Mouse (Mus musculus): ENCODE measurements around the gene Tk1.

Gene Tk1

DNA sequence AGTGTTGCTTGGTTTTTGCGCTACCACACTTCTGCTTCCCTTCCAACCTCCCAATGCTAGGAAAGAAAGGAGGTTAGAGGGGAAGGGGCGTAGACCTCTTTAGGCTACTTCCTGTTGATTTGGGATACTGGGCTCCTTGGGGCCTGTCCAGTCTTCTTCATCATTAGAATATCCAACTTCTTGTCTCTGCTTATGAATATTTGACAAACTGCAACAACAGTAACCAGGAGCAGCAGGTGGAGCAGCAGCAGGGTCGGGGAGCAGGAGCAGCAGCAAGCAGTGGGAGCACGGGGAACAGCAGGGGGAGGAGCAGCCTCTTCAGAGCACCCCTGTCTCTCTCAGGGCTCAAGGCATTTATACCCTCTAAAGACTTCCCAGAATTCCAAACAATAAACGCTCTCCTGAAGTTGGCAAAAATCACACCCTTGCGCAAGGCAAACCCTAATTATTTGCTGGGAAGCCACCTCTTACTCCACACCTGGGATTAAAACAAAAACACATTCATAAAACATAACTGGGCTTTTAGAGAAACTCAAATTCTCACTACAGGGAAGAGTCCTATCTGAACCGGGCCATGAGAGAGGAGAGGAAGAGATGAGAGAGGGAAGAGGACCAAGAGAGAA, 21.8 kb upstream of the Tk1 start:
- no peak for DNase-seq (ENCODE audit: low read depth, low spot score)

DNA sequence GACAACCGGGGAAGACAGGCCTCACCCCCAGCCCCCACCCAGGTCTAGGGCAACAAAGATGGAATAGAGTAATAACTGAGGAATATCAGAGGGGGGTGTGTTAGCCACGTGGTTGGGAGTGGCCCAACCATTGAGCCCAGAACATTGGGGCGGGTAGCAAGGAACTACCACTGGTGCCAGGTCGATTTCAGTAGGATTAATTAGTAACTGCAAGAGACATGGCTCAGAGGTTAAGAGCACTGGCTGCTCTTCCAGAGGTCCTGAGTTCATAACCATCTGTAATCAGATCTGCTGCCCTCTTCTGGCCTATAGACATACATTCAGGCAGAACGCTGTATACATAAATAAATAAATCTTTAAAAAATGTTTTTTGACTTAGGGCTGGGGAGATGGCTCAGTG, 20.7 kb upstream of the Tk1 start:
- peak; percentile 49 for DNase-seq (ENCODE audit: low read depth, low spot score)

DNA sequence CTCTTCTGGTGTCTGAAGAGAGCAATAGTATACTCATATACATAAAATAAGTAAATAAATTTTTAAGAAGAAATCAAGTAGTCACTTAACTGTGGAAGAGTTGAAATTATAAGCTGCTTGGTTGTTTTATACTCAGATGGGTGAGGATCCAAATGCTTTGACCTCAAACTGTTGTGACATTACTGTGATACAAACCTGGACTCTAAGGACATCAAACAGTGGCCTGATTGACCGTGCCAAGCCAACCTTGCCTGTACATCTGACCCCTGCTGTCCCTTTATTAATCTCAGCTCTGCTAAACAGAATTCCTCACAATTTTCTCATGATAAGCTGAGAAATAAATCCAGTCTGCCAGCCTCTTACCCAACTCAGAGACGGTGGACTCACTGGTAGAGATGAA, 19.8 kb upstream of the Tk1 start:
- no peak for DNase-seq (ENCODE audit: low read depth, low spot score)

- DNase-seq (ENCODE audit: low read depth, low spot score): no peak
Observed at GRCm38 (mm10) chr11:117844997-117845396, 19.1 kb upstream of the Tk1 start.

GRCm38 (mm10) chr11:117843434-117843833, 17.5 kb upstream of the Tk1 start:
- DNase-seq (ENCODE audit: low read depth, low spot score): no peak

GRCm38 (mm10) chr11:117840910-117841309, 15.0 kb upstream of the Tk1 start:
- no peak for DNase-seq (ENCODE audit: low read depth, low spot score)

DNA sequence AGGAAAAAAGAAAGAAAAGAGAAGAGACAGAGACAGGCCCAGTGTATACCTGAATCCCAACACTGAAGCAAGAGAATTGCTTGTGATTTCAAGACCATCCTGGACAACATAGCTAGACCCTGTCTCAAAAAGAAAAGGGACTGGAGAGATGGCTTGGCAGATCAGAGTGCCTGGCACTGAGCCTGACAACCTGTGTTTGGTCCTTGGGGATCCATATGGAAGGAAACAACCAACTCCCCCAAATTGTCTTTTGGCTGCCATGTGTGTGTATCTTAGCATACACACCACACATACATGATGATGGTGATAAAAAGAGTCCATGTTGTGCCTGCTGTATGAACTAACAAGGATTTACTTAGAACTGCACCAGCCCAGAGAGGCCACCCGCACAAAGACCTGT, 13.1 kb upstream of the Tk1 start:
- no peak for DNase-seq (ENCODE audit: low read depth, low spot score)

GRCm38 (mm10) chr11:117838572-117838971, 12.7 kb upstream of the Tk1 start:
- no peak for DNase-seq (ENCODE audit: low read depth, low spot score)

DNA sequence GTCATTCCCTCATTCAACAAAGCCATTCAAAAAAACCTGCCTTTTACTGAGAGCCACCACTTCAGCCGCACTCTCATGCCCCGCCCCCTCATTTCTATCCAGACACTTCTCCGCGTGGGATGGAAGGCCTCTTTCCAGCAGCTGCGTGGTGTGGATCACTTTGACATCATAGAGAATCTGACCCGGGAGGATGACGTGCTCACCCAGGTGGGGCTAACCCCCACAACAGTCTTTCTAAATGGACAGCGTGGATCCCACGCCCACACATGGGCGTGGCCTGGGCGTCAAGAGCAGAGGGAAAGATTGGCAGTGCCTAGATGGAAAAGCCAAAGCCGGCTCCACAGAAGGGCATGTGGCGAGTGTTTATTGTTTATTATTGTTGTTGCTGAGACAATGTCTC, 10.4 kb upstream of the Tk1 start:
- DNase-seq (ENCODE audit: low read depth, low spot score): peak; percentile 96

DNA sequence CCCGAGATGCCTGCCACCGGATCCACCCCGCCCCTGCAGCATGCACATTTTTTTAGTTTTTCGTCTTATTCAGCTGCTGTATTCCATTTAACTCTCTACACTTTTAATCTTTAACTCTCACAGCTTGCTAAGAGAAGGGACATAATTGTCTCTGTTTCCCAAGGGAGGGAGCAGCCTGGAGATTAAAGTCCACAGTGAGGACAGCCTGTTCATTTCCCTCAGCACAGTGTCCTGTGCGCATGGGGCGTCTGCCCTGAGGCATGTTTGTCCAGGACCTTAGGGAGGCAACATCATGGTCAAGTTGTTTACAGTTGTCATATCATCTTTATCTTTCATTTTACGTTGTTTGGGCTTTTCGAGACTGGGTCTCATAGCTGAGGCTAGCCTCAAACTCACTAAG, 8.2 kb upstream of the Tk1 start:
- DNase-seq (ENCODE audit: low read depth, low spot score): no peak

DNA sequence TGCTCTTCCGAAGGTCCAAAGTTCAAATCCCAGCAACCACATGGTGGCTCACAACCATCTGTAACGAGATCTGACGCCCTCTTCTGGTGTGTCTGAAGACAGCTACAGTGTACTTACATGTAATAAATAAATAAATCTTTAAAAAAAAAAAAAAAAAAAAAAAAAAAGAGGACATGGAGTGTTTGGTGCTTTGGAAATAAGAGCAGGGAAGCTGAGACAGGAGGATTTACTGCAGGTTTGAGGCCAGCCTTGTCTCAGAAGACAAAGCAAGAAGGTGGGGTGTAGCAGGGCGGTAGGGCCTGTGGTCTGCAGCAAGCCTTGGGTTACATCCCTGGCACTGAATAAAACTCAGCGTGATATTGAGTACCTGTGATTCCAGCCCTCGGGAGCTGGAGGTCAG, 7.6 kb upstream of the Tk1 start:
- peak; percentile 29 for DNase-seq (ENCODE audit: low read depth, low spot score)

DNA sequence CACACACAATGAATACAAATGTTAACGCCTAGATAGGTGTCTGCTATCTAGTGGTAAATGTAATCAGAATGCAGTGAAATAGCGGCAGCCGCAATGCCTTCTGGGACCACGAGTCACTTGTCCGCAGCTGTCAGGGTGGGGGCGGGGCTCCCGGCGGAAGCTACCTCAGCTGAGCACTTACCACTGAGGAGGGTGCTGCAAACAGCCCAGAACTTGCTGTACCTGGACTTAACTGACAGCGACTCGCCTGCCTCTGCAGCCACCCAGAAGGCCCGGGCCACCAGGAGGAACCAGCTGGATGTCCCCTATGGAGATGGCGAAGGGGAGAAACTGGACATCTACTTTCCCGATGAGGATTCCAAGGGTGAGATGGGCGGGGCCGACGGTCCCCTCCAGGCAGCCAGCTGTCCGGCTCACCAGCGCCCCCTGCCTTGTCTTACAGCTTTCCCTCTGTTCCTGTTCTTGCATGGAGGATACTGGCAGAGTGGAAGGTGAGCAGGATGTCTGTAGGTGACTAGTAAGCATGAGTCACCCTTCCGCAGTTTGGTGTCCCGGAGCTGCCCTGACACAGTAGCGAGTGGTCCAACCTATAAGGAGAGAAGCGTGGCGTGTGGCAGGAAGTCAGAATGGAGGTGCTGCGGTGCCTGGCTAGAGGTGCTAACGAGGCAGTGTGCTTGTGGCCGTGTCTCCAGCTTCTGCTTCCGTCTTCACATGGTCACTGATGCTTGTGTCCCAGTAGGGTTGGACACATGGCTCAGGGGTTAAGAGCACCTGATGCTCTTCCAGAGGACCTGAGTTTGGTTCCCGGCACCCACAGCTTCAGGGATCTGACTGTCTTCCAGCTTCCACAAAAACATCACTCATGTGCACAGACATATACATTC, 6.4 kb upstream of the Tk1 start:
- peak; percentile 96 for DNase-seq (ENCODE audit: low read depth, low spot score)

DNA sequence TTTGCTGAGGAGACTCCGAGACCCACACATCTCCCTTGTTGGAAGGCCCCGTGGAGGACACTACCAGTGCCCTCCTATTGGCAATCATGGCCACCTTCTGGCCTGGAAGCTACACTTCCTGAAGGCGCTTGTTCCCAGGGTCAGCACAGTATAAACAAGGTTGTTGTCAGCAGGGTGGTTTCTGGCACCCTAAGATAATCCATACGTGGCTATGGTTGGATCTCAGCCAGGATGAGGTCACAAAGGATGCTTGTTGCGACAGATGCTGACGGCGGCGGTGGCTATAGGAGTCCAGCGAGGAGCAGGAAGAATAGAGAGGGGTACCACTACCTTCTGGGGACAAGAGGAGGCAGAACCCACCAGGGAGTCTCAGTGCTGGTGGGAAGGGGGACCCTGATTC, 4.5 kb upstream of the Tk1 start:
- no peak for DNase-seq (ENCODE audit: low read depth, low spot score)

DNA sequence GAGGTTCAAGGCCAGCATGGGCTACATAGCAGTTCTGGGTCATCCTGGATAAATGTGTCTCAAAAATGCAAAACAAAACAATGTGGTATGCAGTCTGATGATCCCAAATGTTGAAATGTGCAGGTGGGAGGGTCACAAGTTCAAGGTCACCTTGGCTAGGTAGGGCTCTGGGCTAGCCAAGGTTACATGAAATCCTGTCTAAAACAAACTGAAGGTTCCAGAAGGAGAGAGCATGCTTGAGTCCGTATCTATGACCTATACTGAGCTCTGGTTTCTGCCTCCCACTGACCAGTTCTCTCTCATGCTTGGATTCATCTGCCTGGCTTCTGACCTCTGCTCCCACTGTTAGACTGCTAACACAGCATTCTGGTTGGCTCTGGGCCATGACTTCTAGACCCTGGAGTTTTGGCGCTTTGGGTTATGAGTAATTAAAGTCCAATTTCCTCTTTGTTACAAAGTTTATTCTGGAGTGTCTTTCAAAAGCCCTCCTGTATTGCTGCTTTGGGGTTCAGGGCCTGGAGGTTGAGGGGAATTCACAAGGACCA, 3.9 kb upstream of the Tk1 start:
- peak; percentile 41 for DNase-seq (ENCODE audit: low read depth, low spot score)

- DNase-seq (ENCODE audit: low read depth, low spot score): no peak
Observed at GRCm38 (mm10) chr11:117828888-117829604, 3.2 kb upstream of the Tk1 start.

- no peak for DNase-seq (ENCODE audit: low read depth, low spot score)
Observed at GRCm38 (mm10) chr11:117828149-117828887, 2.4 kb upstream of the Tk1 start.

- DNase-seq (ENCODE audit: low read depth, low spot score): no peak
Observed at GRCm38 (mm10) chr11:117827386-117827785, 1.5 kb upstream of the Tk1 start.

DNA sequence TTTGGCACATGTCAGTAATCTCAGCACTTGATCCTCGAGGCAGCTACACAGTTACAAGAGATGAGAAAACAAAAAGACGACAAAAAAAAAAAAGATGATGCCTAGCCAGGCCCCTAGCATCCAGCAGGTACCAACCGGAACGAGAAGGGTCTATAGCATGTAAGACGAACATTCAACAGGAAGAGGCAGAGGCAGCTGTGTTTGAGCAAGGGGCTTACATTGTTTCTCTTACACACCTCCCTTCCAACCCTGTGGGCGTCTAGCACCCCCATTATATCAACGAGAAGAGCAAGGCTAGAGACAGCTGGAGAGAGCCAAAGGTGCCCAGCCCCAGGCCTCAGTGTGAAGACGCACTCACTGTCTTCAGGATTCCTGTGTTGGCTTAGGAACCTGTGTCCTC, 1.0 kb upstream of the Tk1 start:
- DNase-seq (ENCODE audit: low read depth, low spot score): no peak

DNA sequence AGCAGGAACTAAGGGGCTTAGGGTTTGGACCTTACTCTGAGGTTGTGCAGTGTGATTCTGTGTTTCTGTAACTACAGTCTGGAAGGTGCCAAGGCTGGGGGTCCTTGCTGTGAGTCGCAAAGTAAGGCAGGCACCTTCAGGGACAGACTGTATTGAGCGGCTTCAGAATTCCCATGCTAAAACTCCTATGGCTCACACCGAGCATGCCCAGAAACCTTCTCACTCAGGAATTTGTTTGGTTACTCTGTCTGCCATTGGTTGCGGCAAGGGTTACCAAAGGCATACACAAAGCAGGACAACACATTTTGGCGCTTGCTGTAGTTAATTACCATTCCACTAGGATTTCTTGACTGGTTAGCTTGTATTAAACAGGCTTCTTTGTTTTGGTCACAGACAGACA, 272 bp upstream of the Tk1 start:
- DNase-seq (ENCODE audit: low read depth, low spot score): peak; percentile 83

DNA sequence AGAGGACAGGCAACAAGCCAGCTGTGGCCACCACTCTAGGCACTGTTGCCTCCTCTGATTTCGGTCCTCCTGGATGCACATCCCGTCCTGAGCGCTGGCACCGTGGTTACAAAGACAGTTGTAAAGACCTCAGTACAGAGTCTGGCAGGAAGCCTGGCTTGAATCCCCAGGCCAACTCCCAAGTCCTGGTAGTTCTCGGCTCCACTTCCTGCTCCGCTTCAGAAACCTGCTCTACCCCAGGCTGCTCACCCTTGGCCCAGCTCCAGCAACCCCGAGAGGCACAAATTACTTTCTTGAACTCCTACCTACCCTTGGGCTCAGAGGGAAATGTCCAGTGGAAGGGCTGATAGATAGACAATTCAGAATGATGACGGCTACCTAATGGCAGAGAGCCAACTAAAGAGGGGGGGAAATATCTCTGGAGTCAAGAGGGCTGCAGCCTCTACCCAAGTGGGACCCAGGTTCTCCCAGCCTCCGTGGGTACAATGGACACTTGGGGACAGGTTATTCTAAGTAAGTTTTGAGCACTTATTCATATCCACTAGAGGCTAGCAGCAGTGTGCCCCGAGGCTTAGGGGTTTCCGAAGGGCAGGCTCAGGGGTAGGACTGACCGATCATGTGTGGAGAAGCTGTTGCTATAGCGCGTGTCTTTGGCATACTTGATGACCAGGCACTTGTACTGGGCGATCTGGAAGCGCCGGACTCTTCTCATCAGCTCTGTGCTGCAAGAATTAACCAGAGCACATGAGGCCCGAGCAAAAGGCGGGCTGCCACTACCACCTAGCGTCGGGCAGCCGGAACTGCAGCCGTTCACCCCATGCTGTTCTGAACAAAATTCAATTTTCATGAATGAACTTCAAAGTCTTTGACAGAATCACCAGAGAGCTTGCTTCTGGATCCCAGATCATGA, 1.6 kb downstream of the Tk1 start:
- peak; percentile 81 for DNase-seq (ENCODE audit: low read depth, low spot score)

DNA sequence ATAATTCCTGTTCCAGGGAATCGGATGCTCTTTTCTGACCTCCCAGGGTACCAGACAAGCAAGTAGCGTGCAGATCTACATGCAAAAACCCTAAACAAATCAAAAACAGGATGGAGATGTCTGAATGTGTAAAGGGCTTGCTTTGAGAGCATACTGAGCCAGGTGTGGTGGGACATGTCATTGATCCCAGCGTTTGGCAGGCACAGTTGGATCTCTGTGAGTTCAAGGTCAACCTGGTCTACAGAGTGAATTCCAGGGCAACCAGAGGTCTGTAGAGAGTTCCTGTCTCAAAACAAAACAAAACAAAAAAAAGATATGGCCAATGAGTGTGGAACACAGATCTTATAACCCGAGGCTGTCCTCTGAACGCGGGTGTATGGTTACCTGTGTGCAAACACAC, 2.5 kb downstream of the Tk1 start:
- DNase-seq (ENCODE audit: low read depth, low spot score): peak; percentile 80
